Mouse (Mus musculus) heart, embryonic 16.5 days (tissue): ENCODE measurements at regions not wholly inside any gene's neighbourhood (a gene's known extent, or its start where the extent isn't known, plus 50 kb on each side); places are given as distances from the start of the nearest gene placed in this dataset.

Source experiments
- ATAC-seq: fragments of 200-750 bp; cut with Nextera tagmentation; replicated peaks from 2 replicates; pipeline ENCODE4 v1.8.0; 2017; ENCODE audit warnings: moderate number of reproducible peaks; ENCODE audit not compliant: insufficient read depth, low FRiP score; ENCODE audit errors: extremely low read depth
- H3K27ac ChIP-seq: fragments of 300-500 bp; sonication (generic); 2 replicates; pipeline ENCODE4 v1.5.1; 2014; ENCODE audit warnings: mild to moderate bottlenecking, low read length, control low read depth, moderate library complexity
- H3K27me3 ChIP-seq: fragments of 300-500 bp; sonication (generic); 2 replicates; pipeline ENCODE4 v1.6.1; 2014; ENCODE audit warnings: low read length, mixed read lengths; ENCODE audit not compliant: control insufficient read depth, insufficient read depth
- H3K36me3 ChIP-seq: fragments of 300-500 bp; sonication (generic); 2 replicates; pipeline ENCODE4 v1.6.1; 2014; ENCODE audit not compliant: control insufficient read depth, insufficient read depth
- H3K4me1 ChIP-seq: fragments of 300-500 bp; sonication (generic); 2 replicates; pipeline ENCODE4 v1.6.1; 2014; ENCODE audit warnings: low read length, mixed read lengths; ENCODE audit not compliant: control insufficient read depth, insufficient read depth
- H3K4me2 ChIP-seq: fragments of 300-500 bp; sonication (generic); 2 replicates; pipeline ENCODE4 v1.6.1; 2014; ENCODE audit warnings: low read depth, mild to moderate bottlenecking, control low read depth, low read length
- H3K4me3 ChIP-seq: fragments of 300-500 bp; sonication (generic); 2 replicates; pipeline ENCODE4 v1.5.1; 2014; ENCODE audit warnings: mild to moderate bottlenecking, control low read depth, low read length
- H3K9ac ChIP-seq: fragments of 300-500 bp; sonication (generic); 2 replicates; pipeline ENCODE4 v1.6.1; 2014; ENCODE audit warnings: low read length, control low read depth
- H3K9me3 ChIP-seq: fragments of 300-500 bp; sonication (generic); replicated peaks from 2 replicates; pipeline ENCODE4 v1.6.1; 2016; ENCODE audit warnings: low read length; ENCODE audit not compliant: control insufficient read depth
- WGBS: fragments of 180-500 bp; shearing (Covaris S2); extraction: QIAGEN DNeasy Blood & Tissue Kit; methylation state at CpG from one replicate; pipeline ENCODE4 v1.1.7; 2014; 5-methylcytosine and 5-hydroxymethylcytosine counted together

DNA sequence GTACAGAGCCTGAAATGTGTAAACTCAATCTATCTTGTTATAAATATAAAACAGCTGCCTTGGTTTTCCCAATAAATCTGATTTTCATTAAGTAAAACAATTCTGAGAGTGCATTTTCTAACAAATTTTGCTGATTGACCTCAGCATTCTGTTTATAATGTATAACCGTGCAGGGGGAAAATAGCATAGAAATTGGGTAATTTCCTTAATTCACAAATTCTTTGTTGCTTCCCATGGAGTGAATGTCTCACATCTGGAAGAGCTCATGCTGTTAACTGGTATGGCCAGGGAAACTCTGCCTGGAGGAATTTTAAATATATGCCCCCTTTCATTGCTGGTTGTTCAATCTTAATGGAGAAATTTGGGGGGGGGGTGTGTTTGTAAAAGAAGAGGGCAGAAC lies 317.4 kb upstream of the Thbs1 start:
- no peak overlapping the region for H3K27ac ChIP-seq
- WGBS: 69% methylated on average over 1 of the region's 1 CpGs
- no peak for ATAC-seq

DNA sequence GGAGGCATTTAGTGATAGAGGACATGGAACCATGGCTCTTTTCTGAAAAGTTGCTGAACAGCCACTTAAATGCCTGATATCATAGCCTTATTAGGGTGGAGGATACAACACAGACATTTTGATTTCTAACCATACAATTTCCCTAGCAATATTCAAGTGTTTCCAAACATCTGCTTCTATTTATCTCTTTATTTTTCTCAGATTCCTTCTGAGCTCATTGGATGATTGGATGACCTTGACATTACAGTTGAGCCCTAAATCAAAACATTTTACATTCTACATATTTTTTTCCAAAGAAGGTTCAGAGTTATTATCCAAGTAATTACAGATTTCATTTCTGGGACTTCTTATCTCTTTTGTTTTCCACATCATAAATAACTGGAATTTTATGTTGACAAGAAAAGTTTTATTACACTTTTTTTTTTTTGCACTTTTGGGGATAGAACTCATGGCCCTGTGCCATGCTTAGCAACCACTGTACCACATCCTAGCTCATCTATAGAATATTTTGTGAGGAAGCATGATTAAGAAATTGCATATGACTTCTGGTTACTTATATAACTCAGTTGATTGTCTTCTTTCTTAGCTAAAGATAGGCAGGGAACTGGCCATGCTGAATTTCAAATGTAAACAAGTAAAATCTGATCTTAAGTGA lies 309.6 kb upstream of the Thbs1 start:
- Histone ChIP-seq H3K9ac (no peak overlapping the region), H3K36me3 (no peaks in the 10 kb centered on the region), H3K27me3 (no peaks in the 10 kb centered on the region), H3K4me1 (no peaks in the 10 kb centered on the region), H3K9me3 (no peaks in the 10 kb centered on the region), H3K4me2 (no peak overlapping the region), H3K27ac (no peak overlapping the region), H3K4me3 (no peak overlapping the region)
- no peak for ATAC-seq

More for the DNA sequence above, 317.4 kb upstream of the Thbs1 start:
- no peak overlapping the region for H3K4me2 ChIP-seq
- no peaks in the 10 kb centered on the region for H3K27me3 ChIP-seq
- no peaks in the 10 kb centered on the region for H3K9me3 ChIP-seq
- no peak overlapping the region for H3K4me3 ChIP-seq
- H3K4me1 ChIP-seq: no peaks in the 10 kb centered on the region
- no peaks in the 10 kb centered on the region for H3K36me3 ChIP-seq
- no peak overlapping the region for H3K9ac ChIP-seq

DNA sequence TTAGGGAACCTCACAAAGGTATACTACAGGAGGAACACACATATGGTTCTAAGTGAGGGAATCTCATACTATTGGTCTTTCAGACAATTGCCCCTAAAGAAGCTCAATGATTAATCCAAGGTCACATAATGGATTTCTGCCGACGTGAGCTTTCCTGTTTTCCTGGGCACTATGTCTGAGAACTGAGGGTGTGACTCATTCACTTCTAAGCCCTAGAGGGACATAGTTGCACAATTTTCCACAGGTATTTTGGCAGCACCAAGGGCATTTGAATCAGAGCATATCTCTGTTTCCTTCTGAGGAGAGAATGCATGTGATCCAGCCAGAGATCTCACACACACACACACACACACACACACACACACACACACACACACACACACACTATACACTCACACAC lies 309.0 kb upstream of the Thbs1 start:
- no peak for ATAC-seq
- no peak overlapping the region for H3K9ac ChIP-seq
- no peaks in the 10 kb centered on the region for H3K4me1 ChIP-seq
- H3K36me3 ChIP-seq: no peaks in the 10 kb centered on the region
- H3K4me3 ChIP-seq: no peak overlapping the region
- no peak overlapping the region for H3K4me2 ChIP-seq
- no peaks in the 10 kb centered on the region for H3K27me3 ChIP-seq
- H3K9me3 ChIP-seq: no peaks in the 10 kb centered on the region
- WGBS: 48% methylated on average over 2 of the region's 2 CpGs
- no peak overlapping the region for H3K27ac ChIP-seq

DNA sequence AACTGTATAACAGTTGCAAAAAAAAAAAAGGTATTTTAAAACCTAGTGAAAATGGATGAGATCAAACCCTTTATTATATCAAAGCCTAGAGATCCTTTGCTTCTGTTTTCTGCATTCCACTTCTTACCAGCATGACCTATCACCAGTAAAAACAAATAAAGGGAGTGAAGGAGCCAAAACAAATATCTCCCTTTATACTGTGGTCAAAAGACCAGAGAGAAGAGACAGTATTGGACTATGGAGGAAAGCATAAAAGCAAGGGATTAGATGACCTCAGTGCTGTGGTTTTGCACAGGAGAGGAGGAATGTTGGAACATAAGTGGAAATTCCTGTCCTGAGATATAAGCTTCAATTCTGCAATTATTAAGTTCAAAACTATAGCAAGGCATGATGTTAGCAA lies 307.0 kb upstream of the Thbs1 start:
- Histone ChIP-seq H3K36me3 (no peaks in the 10 kb centered on the region), H3K4me2 (no peak overlapping the region), H3K27ac (no peak overlapping the region), H3K9ac (no peak overlapping the region), H3K9me3 (no peaks in the 10 kb centered on the region), H3K4me3 (no peak overlapping the region), H3K27me3 (no peaks in the 10 kb centered on the region), H3K4me1 (no peaks in the 10 kb centered on the region)
- no peak for ATAC-seq

DNA sequence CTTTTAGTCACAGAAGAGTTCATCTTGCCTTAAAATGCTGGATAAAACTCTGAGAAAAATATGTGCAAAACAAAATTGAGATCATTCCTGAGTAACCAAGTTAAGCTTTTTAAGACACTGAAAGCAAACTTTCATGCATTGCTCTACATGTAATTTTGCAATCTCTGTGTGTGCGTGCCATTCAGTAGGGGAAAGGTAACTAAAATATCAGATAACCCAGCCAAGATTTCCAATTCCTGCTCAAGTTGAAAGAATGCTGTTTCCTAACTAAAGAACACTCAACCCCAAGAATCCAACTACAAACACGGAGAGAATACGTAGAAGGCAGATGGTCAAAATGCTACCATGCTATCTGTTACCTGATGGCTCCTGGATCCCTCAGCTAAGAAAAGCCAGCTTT lies 304.6 kb upstream of the Thbs1 start:
- no peaks in the 10 kb centered on the region for H3K36me3 ChIP-seq
- no peaks in the 10 kb centered on the region for H3K27me3 ChIP-seq
- H3K27ac ChIP-seq: no peak overlapping the region
- H3K9me3 ChIP-seq: no peaks in the 10 kb centered on the region
- WGBS: 74% methylated on average over 3 of the region's 3 CpGs
- ATAC-seq: no peak
- H3K9ac ChIP-seq: no peak overlapping the region
- no peak overlapping the region for H3K4me3 ChIP-seq
- H3K4me1 ChIP-seq: no peaks in the 10 kb centered on the region
- H3K4me2 ChIP-seq: no peak overlapping the region

DNA sequence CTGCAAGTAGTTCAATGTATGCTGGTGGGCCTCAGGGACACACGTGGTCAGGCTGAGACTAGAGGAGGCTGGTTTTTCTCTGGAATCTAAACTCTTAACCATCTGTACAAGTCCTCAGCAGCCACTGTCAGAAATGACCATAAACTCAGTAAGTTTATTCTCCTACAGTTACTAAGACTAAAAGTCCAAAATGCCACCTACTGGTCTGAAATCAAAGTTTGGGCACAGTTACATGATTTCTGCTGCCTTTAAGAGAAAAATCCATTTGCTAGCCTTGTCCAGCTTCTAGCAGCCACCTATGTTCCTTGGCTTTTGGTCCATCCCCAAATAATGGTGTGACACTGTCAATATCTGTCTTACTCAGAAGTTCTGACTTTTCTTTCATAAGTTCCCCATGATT lies 300.2 kb upstream of the Thbs1 start:
- H3K9me3 ChIP-seq: no peaks in the 10 kb centered on the region
- no peak overlapping the region for H3K4me2 ChIP-seq
- 39% methylated on average over 1 of the region's 1 CpGs for WGBS
- H3K27ac ChIP-seq: no peak overlapping the region
- ATAC-seq: no peak
- H3K36me3 ChIP-seq: no peaks in the 10 kb centered on the region
- no peak overlapping the region for H3K9ac ChIP-seq
- H3K4me1 ChIP-seq: no peaks in the 10 kb centered on the region
- no peaks in the 10 kb centered on the region for H3K27me3 ChIP-seq
- H3K4me3 ChIP-seq: no peak overlapping the region

DNA sequence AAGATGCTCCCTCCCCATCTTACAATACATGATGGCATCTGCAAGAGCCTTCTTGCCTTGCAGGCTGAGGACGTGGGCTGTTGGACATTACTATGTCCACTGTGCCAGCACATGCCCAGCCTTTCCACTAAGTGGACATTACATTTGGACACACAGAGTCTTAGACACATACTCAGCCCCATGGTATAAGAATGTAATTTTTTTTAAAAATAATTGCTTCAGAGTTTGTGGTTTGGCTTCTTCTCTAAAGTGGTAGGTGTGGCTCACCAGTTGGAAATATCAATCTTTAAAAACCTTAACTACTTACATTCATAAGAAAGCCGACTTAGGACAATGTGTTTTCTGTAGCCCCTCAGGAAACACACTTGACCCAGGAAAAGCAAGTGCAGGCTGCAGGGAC lies 299.7 kb upstream of the Thbs1 start:
- Histone ChIP-seq H3K9ac (no peak overlapping the region), H3K27me3 (no peaks in the 10 kb centered on the region), H3K4me2 (no peak overlapping the region), H3K36me3 (no peaks in the 10 kb centered on the region), H3K4me3 (no peak overlapping the region), H3K27ac (no peak overlapping the region), H3K4me1 (no peaks in the 10 kb centered on the region), H3K9me3 (no peaks in the 10 kb centered on the region)
- WGBS: 67% methylated on average over 2 of the region's 2 CpGs
- ATAC-seq: no peak

DNA sequence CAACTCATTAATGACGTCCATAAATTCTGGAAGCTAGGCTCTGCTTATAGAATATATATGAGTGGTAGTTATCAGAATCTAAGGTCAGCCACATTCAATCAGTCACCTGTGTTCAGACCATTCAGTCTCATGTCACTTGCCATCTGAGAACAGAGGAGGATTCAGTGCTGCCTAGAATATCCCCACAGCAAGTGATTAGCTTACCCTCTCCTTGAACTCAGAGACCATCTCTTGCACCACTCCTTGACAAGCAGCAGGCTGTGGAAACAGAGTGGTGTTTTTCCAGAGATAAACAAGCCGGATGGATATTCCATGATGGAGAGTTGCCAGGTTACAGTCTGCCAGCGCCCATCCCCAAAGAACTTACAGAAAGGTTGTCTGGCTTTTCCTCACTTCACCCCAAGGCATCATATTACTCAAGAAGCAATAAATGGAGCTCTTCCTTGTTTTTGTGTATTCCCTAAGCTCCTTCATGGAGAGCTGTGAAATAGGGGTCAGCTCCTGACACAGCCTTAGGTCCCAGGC lies 291.9 kb upstream of the Thbs1 start:
- Histone ChIP-seq H3K9me3 (no peaks in the 10 kb centered on the region), H3K9ac (no peak overlapping the region), H3K27ac (no peak overlapping the region), H3K4me2 (no peak overlapping the region), H3K4me1 (peaks cover 9% of the 10 kb centered on the region), H3K27me3 (no peaks in the 10 kb centered on the region), H3K36me3 (no peaks in the 10 kb centered on the region), H3K4me3 (no peak overlapping the region)
- no peak for ATAC-seq
- WGBS: 48% methylated on average over 3 of the region's 3 CpGs

DNA sequence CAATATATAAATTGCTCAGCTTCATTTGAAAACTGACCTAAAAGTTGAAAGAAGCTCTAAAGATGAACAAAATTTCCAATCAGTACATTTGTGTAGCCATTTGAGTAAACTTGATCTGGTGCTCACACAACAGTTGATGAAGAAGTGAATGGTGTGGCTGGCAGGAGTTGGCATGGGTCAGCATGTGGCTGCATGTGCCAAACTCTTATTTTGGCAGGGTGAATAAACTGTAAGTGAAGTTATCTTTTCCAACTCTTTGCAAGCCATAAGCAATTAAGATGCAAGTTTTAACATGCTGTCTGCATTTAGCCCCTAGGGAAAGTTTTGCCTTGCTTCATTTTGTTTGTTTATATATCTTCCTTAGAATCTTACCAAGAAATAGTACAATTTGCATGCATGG lies 291.0 kb upstream of the Thbs1 start:
- Histone ChIP-seq H3K9ac (no peak overlapping the region), H3K4me2 (no peak overlapping the region), H3K27ac (no peak overlapping the region), H3K27me3 (no peaks in the 10 kb centered on the region), H3K36me3 (no peaks in the 10 kb centered on the region), H3K9me3 (no peaks in the 10 kb centered on the region), H3K4me1 (peaks cover 14% of the 10 kb centered on the region), H3K4me3 (no peak overlapping the region)
- ATAC-seq: no peak
